ENCODE assay signal across 26 mouse cellular contexts in the genomic region with DNA sequence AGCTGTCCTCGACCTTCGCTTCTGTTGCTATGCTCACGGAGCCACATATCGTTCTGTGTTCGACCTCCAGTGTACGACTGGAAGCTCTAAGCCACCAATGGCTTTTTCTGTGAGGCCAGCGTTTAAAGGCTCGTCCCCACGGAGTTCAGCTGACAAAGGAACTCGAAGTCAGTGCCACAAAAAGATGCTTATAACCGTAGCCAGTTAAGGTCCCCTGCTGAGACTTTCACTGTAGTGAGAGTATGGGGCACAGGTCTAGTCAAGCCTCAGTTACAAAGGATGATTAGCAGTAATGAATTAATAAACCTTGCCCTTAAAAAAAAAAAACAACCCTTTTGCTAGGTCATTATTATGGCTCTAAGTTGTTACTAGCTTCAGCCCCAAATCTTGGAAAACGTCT. TPM values are rescaled to one million over a fixed set of nuclear protein-coding genes. Genes with fewer than 3 reads are reported as not detected.
DNase-seq lines count a peak whose midpoint lies in the region; ATAC-seq and TF ChIP-seq lines count a peak whose summit lies in the region.
"Had no signal": no experiment of that assay in that cellular context is flagged by ENCODE, and none has a peak within 500 bp of the region (broad histone marks: within the 10 kb centered on the region; RNA-seq: fewer than 3 reads in every experiment).

No protein-coding gene starts in this region.

- H3K36me3 ChIP-seq in heart, postnatal 0 days (replicated peaks; ENCODE audit: control insufficient read depth, insufficient read depth, low read length): no peaks in the 10 kb centered on the region; the same call in 1 of the 2 replicates
- no peaks in the 10 kb centered on the region for H3K36me3 ChIP-seq in kidney, embryonic 15.5 days
- no peaks in the 10 kb centered on the region for H3K36me3 ChIP-seq in lung, postnatal 0 days (ENCODE audit: insufficient read depth, low read length)
- H3K36me3 ChIP-seq: embryonic facial prominence, embryonic 10.5 days; embryonic facial prominence, embryonic 12.5 days; forebrain, embryonic 15.5 days; G1E had no signal

- TF ChIP-seq EP300 in heart, postnatal 0 days (IDR thresholded peaks at IDR 0.05; ENCODE audit: low read depth): no peak
- TF ChIP-seq EP300 in lung, postnatal 0 days (IDR thresholded peaks at IDR 0.05): no peak

- peak overlapping the region; percentile 81 for H3K27ac ChIP-seq in gastrocnemius, adult 2 months
- H3K27ac ChIP-seq in heart, postnatal 0 days (ENCODE audit: low read depth): peak overlapping the region; percentile 58; the same call in 1 of the 2 replicates
- no peak overlapping the region for H3K27ac ChIP-seq in kidney, embryonic 15.5 days
- peak overlapping the region; percentile 68; the same call in 1 of the 2 replicates for H3K27ac ChIP-seq in lung, postnatal 0 days (ENCODE audit: low read length)
- H3K27ac ChIP-seq: embryonic facial prominence, embryonic 10.5 days; embryonic facial prominence, embryonic 12.5 days; forebrain, embryonic 13.5 days; forebrain, embryonic 15.5 days had no signal

- no peak overlapping the region for H3K4me2 ChIP-seq in heart, postnatal 0 days (ENCODE audit: low read depth, low read length)
- no peak overlapping the region for H3K4me2 ChIP-seq in kidney, embryonic 15.5 days
- no peak overlapping the region for H3K4me2 ChIP-seq in lung, postnatal 0 days (replicated peaks; ENCODE audit: low read depth, low read length)
- H3K4me2 ChIP-seq: embryonic facial prominence, embryonic 12.5 days; forebrain, embryonic 13.5 days; forebrain, embryonic 15.5 days had no signal

- ATAC-seq in heart, postnatal 0 days (ENCODE audit: insufficient read depth, low read depth): no peak
- no peak for ATAC-seq in kidney, embryonic 15.5 days (replicated peaks; ENCODE audit: low FRiP score)
- ATAC-seq in lung, postnatal 0 days: no peak
- ATAC-seq: activated CD4-positive, CD25-positive, alpha-beta regulatory T cell, adult 4 months; CD4-positive, CD25-positive, alpha-beta regulatory T cell, adult 4 months; forebrain, embryonic 13.5 days; forebrain, embryonic 15.5 days; Patski had no signal

- H3K9ac ChIP-seq in heart, postnatal 0 days (replicated peaks; ENCODE audit: low read depth, low read length): no peak overlapping the region
- no peak overlapping the region for H3K9ac ChIP-seq in kidney, embryonic 15.5 days
- no peak overlapping the region for H3K9ac ChIP-seq in lung, postnatal 0 days (replicated peaks; ENCODE audit: low read depth)
- H3K9ac ChIP-seq: embryonic facial prominence, embryonic 12.5 days; forebrain, embryonic 13.5 days; forebrain, embryonic 15.5 days had no signal

- H3K4me1 ChIP-seq in heart, postnatal 0 days (ENCODE audit: control insufficient read depth, insufficient read depth): peaks cover 37% of the 10 kb centered on the region
- peaks cover 26% of the 10 kb centered on the region for H3K4me1 ChIP-seq in kidney, embryonic 15.5 days
- peaks cover 5% of the 10 kb centered on the region; the same call in 1 of the 2 replicates for H3K4me1 ChIP-seq in lung, postnatal 0 days (ENCODE audit: insufficient read depth, low read depth, low read length)

- TF ChIP-seq CTCF in gastrocnemius, adult 2 months (IDR thresholded peaks at IDR 0.05): no peak
- no peak for TF ChIP-seq CTCF in heart, postnatal 0 days (IDR thresholded peaks at IDR 0.05; ENCODE audit: low read depth)
- no peak for TF ChIP-seq CTCF in lung, postnatal 0 days (IDR thresholded peaks at IDR 0.05)

- intact Hi-C loops in gastrocnemius, adult 2 months (cut with DNase I): no loop called here
- intact Hi-C loops in gastrocnemius, postnatal 14 days (cut with DNase I; ENCODE audit: low total_unique reads): no loop called here

- 87% methylated on average over 12 of the region's 12 CpGs for WGBS in heart, postnatal 0 days
- WGBS in kidney, embryonic 15.5 days: 94% methylated on average over 12 of the region's 12 CpGs
- WGBS in lung, postnatal 0 days: 89% methylated on average over 12 of the region's 12 CpGs

- DNase-seq in gastrocnemius, adult 2 months: no peak
- no peak for DNase-seq in gastrocnemius, postnatal 14 days
- DNase-seq in heart, postnatal 0 days (ENCODE audit: low spot score): no peak
- no peak for DNase-seq in heart, adult 9 months (ENCODE audit: low spot score in 2 of 2)
- DNase-seq in kidney, adult 8-10 months: peak; percentile 40 to 41
- no peak for DNase-seq in lung, postnatal 0 days (ENCODE audit: low spot score)
- no peak for DNase-seq in lung, postnatal 4 days
- DNase-seq: adrenal gland, adult 8-10 months; adrenal gland, postnatal 14 days; adrenal gland, postnatal 36 days; B cell, adult 2 months; cerebellum, adult 11-12 months; cerebellum, adult 2 months; cerebellum, adult 9-10 months; cerebellum, postnatal 10 days; cerebellum, postnatal 25 days had no signal

- H3K4me3 ChIP-seq in gastrocnemius, adult 2 months: no peak overlapping the region
- H3K4me3 ChIP-seq in heart, postnatal 0 days (ENCODE audit: low read depth, low read length): no peak overlapping the region
- H3K4me3 ChIP-seq in kidney, embryonic 15.5 days (replicated peaks): no peak overlapping the region
- H3K4me3 ChIP-seq in lung, postnatal 0 days (ENCODE audit: low read depth, low read length): no peak overlapping the region
- H3K4me3 ChIP-seq: embryonic facial prominence, embryonic 10.5 days; embryonic facial prominence, embryonic 12.5 days; forebrain, embryonic 13.5 days; forebrain, embryonic 15.5 days had no signal

- H3K9me3 ChIP-seq in heart, postnatal 0 days (replicated peaks; ENCODE audit: control insufficient read depth, low read length): no peaks in the 10 kb centered on the region
- no peaks in the 10 kb centered on the region for H3K9me3 ChIP-seq in kidney, embryonic 15.5 days (replicated peaks)
- H3K9me3 ChIP-seq in lung, postnatal 0 days (ENCODE audit: low read length): no peaks in the 10 kb centered on the region
- H3K9me3 ChIP-seq: embryonic facial prominence, embryonic 10.5 days; embryonic facial prominence, embryonic 12.5 days; forebrain, embryonic 13.5 days; forebrain, embryonic 15.5 days had no signal

- H3K27me3 ChIP-seq in heart, postnatal 0 days (ENCODE audit: control insufficient read depth, insufficient read depth, low read length): no peaks in the 10 kb centered on the region
- no peaks in the 10 kb centered on the region for H3K27me3 ChIP-seq in kidney, embryonic 15.5 days
- H3K27me3 ChIP-seq in lung, postnatal 0 days (replicated peaks; ENCODE audit: insufficient read depth, low read length): no peaks in the 10 kb centered on the region
- H3K27me3 ChIP-seq: CH12.LX; embryonic facial prominence, embryonic 12.5 days; forebrain, embryonic 13.5 days; forebrain, embryonic 15.5 days; Patski had no signal

RNA-seq across cellular contexts. Expression of gene Akap2, which starts 37.3 kb away (rescaled TPM):
- 10 to 100 TPM; 28.3 to 42.6 TPM for total RNA-seq in gastrocnemius, adult 2 months (2021)
- 10 to 100 TPM; 36.1 to 37.1 TPM for total RNA-seq in gastrocnemius, postnatal 14 days (2021)
- 64.1 and 65.5 TPM in 2 replicates for total RNA-seq in heart, postnatal 0 days (2014; rRNA removed; ENCODE audit: low replicate concordance)
- polyA plus RNA-seq in heart, postnatal 0 days (2015; fragmentation: Nextera tagmentation; extraction: Ambion mirVana): 33.8 and 37.7 TPM in 2 replicates
- 22.8 and 27.8 TPM in 2 replicates for polyA plus RNA-seq in kidney, embryonic 15.5 days (2015; fragmentation: Nextera tagmentation; extraction: Ambion mirVana)
- 112 and 126 TPM in 2 replicates for polyA plus RNA-seq in lung, postnatal 0 days (2015; fragmentation: Nextera tagmentation; extraction: Ambion mirVana)
- polyA plus RNA-seq: G1E had no signal

Comparison
In these comparisons a context has a peak if more than half of its experiments do, and no peak if none do; other contexts are left out.
1. DNase-seq: peak in kidney, adult 8-10 months (2 of 2); none in gastrocnemius, adult 2 months (single experiment), gastrocnemius, postnatal 14 days (single experiment), heart, postnatal 0 days (single experiment), heart, adult 9 months (0 of 2), lung, postnatal 0 days (single experiment) and lung, postnatal 4 days (0 of 2).